Mouse (Mus musculus): Measurements from ENCODE around the gene Resp18.

The Resp18 gene

DNA sequence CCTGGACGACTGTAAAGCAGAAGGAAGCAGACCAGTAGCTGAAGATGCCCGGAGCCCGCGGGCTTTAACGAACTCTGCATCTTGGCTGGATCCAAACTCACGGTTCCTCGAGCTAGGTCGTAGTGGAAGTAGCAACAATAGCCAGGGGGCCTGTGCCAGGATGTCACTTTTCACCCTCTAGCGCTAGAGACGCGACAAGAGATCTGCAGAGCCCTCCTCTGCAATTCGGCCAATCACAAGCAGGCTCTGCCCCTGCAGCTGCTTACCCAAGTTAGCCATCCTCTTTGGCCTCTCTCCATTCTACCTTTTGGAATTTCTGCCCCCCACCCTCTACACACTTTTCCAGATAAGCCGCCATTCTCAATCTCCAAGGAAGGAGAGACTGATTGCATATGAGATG lies at the start of gene Resp18:
Resp18 (minus strand) TSS at position 188 of the 400 bp plus-strand sequence.
- no peak for DNase-seq (ENCODE audit: extremely low spot score, low spot score)

- no peak for DNase-seq (ENCODE audit: extremely low spot score, low spot score)
These were observed 49.2 kb upstream of the Resp18 start for GRCm38 (mm10) chr1:75327461-75327860.

- no peak for DNase-seq (ENCODE audit: extremely low spot score, low spot score)
These were observed 41.0 kb upstream of the Resp18 start for GRCm38 (mm10) chr1:75319166-75319565.

DNA sequence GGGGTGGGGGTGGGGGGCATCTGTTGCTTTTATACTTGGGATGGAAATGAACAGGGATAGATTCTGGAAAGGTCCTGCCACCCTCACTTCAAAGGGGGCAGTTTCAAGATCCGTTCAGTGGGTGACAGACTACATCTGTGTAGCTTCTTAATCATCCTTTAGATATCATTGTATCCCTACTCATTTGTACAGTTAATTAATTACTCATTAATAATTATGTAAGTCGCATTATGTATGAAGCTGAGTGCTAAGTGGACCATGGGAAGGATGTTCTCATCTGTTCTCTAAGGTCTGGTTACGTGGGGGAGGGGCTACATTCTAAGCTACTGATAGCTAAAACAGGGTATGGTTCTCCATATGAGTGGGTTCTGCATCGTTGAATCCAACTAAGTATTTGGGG lies 40.5 kb upstream of the Resp18 start:
- DNase-seq (ENCODE audit: extremely low spot score, low spot score): no peak

DNA sequence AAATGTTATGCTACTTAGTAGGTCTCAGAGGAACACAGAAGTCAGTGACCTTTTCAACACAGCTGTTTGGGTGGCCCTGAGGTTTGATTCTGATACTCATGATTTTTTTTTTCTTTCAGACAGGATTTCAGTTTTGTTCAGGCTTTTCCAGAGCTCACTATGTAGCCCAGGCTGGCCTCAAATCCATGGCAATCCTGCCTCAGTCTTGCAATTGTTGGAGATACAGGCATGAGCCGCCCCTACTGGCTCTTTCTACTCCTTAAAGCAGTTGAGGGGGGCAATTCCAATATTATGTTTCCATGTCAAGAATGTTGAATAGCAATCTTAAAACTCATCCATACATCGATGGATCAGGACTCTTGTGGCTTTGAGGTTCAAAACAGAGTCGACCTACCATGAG lies 40.1 kb upstream of the Resp18 start:
- no peak for DNase-seq (ENCODE audit: extremely low spot score, low spot score)

DNA sequence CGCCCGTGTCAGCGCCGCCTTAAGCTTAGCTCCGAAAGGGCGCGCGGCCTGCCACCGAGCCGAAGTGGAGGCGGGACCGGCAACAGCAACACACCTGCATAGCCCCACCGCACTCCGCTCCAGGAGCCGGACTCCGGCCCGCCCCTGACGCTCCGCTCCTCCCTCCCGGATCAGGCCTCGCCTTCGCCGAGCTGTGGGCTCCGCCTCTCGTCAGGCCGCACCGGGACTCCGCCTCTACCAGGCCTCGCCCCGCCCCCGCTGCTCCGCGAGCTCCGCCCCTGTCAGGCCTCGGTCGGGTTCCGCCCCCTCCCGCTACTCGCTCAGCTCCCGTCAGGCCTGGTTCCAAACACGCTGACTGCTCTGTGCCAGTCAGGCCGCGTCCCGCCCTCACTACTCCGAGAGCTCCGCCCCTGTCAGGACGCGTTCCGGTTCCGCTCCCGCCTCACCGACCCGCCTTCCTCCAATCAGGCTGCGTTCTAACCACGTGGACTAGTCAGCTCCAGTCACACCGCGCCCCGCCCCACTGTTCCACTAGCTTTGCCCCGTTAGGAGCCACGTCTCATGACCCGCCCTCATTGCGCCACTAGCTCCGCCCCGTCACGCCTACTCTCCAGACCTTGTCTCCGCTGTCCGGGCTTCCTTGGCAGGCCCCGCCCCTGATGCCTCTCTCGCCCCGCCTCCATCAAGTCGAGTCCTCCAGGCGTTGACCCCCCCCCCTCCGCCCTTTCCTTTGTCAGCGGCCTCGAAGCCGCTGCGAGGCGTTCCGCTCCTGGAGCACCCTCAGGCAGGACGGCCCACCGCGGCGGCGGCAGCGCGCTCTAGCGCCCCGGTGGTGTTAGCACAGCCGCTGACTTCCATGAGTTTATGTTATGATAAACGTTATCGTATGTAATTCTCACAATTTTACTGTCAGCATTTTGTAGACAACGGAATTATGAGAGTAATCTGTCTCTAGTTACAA lies 39.3 kb upstream of the Resp18 start, which contains the start of gene Dnpep:
Dnpep (minus strand) TSS at position 750 of the 961 bp plus-strand sequence.
- DNase-seq (ENCODE audit: extremely low spot score, low spot score): peak; percentile 100

- DNase-seq (ENCODE audit: extremely low spot score, low spot score): peak; percentile 80
These were observed 38.6 kb upstream of the Resp18 start for GRCm38 (mm10) chr1:75316861-75317240.

DNA sequence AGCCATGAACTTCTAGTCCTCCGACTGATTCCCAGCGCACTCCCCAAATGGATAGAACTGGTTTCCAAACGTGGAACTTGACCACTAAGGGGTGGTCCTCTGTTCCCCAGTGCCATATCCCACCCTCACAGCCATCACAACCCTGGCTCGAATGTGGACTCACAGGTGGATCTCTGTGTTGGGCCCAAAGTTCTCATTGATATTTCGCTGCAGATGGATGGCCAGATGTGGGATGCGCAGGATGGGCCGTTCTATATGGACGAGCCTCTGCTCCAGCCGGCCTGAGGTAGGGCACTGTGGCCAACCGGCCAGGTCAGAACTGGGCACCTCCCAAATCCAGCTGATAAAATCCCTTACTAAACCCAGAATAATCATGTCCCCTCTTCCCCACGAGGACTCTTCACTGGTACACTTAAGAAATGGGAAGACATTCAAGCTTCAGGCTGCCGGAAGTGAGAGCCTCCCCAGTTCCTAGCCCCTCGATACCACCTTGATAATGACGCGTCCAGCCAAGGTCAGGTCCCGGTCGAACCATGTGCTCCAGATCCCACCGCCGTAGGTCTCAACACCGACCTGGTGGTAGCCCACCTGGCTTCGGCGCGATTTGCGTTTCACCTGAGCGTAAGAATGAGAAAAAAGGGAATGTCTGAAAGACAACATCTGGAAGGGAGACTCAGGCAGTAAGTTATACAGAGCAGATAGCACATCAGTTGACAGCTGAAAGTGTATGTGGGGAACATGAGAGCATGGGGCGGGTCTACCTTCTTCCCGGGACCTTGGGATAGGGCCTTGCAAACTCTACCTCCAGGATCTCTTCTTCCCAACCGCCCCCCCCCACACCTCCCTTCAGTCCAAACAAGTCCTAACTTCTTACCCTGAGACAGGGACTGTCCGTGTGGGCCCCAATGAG lies 37.5 kb upstream of the Resp18 start:
- DNase-seq (ENCODE audit: extremely low spot score, low spot score): no peak

GRCm38 (mm10) chr1:75315011-75315410 lies 36.8 kb upstream of the Resp18 start:
- no peak for DNase-seq (ENCODE audit: extremely low spot score, low spot score)

DNA sequence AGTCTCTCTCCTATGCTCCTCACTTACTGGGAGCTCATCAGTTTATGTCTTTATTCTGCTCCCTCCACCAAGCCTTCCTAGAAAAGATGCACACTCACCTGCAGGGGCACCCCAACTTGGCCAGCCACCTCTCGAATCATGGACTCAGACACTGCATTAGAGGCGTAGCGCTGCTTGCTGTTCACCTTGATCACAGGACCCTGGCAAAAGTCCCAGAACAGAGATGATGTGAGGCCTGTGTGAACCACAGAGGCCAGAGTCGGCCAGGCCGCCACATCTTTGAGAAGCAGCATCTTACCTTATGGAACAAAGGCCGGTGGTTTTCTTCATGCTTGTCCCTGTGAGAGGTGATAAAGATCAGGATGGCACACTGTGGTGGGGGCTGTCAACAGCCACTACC lies 33.5 kb upstream of the Resp18 start:
- no peak for DNase-seq (ENCODE audit: extremely low spot score, low spot score)

DNA sequence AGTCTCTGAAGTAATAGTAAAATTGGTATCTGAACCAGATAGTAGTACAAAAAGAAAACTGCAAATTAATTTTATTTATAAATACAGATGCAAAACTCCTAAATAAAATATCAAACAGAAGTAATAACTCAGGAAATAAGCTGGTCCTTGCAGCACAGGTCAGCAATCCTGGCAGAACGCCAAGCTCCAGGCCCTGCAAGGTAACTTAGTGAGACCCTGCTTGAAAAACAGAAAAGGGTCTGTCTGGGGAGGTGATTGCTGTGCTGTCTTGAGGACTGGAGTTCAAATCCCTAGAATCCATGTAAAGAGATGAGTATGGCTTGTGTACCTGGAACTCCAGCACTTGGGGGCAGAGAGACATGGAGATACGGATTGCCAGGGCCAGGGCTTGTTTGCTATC lies 26.4 kb upstream of the Resp18 start:
- no peak for DNase-seq (ENCODE audit: extremely low spot score, low spot score)

- no peak for DNase-seq (ENCODE audit: extremely low spot score, low spot score)
These were observed 16.1 kb upstream of the Resp18 start for GRCm38 (mm10) chr1:75294294-75294693.

DNA sequence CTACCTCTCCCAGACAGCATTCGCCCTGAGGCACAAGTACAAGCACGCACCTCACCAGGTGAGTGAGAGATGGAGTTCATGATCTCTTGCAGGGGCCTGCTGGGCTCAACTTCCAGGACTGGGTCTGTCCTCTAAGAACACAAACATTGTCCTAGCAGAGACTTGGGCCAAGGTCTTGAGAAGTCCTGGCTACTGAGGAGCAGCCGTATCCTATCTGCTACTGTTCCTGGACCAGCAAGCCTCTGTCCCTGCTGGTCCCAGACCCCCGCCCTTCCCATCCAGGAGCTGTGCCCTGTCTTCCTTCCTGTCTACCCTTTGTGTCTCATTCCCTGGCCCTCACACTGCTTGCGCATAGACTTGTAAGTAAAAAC lies 15.1 kb upstream of the Resp18 start:
- no peak for DNase-seq (ENCODE audit: extremely low spot score, low spot score)

- DNase-seq (ENCODE audit: extremely low spot score, low spot score): no peak
These were observed 14.5 kb upstream of the Resp18 start for GRCm38 (mm10) chr1:75292476-75293330.

- no peak for DNase-seq (ENCODE audit: extremely low spot score, low spot score)
These were observed 13.1 kb upstream of the Resp18 start for GRCm38 (mm10) chr1:75291321-75291720.

DNA sequence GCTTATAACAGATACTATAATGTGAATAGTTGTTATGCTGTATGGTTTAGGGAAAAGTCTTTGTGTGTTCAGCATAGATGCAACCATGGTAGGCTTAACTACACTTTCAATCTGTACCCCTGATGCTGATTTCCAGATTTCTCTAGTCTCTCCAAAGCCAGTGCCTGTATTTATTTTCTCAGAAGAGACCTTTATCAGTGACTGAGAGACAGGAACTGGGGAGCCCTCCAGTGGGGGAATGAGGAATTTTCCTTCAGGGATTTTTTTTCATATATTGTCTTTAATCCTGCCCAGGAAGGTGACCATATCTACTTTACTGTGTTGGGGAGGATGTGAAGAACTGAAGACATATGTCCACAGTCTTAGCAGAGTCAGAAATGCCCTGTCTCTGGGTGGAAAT lies 12.4 kb upstream of the Resp18 start:
- no peak for DNase-seq (ENCODE audit: extremely low spot score, low spot score)

- no peak for DNase-seq (ENCODE audit: extremely low spot score, low spot score)
These were observed 11.7 kb upstream of the Resp18 start for GRCm38 (mm10) chr1:75289888-75290431.

DNA sequence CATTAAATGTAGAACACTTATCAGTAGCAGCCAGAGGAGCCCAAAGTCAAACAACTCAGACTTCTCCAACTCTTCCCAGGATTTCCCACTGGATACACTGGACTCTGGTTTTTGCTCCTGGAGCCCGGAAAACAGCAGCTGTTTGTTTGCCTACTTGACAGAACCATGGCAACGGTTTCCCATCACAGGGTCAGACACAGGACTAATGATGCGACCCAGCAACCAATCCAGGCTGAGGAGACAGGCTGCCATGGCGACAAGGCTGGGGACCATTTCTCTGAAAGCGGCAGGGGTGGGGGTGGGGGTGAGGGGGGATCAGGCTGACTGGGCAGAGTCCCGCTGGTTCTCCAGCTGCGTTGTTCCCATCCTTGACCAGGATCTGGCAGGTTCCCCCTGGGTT lies 11.2 kb upstream of the Resp18 start:
- DNase-seq (ENCODE audit: extremely low spot score, low spot score): peak; percentile 63

DNA sequence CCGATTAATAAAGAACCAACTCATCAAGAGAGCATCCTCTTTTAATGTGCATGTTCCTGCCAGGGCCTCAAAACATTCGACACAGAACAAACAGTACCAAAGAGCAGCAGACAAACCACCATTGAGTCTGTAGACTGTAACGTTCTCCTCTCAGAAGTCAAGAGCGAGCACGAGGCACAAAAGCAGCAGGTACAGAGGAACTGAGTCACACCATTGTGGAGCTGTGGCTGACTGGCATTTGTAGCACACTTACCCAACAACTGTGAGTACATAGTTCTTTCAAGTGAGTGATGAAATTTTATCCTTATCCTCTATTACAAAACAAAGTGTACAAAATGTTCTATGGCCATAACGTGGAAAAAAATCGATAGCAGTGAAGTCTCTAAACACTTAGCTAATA lies 6.7 kb upstream of the Resp18 start:
- no peak for DNase-seq (ENCODE audit: extremely low spot score, low spot score)

- DNase-seq (ENCODE audit: extremely low spot score, low spot score): no peak
These were observed 4.8 kb upstream of the Resp18 start for GRCm38 (mm10) chr1:75283017-75283416.
